Mouse (Mus musculus): Measurements from ENCODE around the gene Ldha.

GRCm38 (mm10) chr7:46796206-46796679 lies 45.0 kb upstream of the Ldha start:
- TF ChIP-seq CTCF (IDR thresholded peaks at IDR 0.05; ENCODE audit: borderline replicate concordance, extremely low read depth, insufficient read depth, insufficient read length), result no peak
- no peak for TF ChIP-seq POLR2A (IDR thresholded peaks at IDR 0.05; ENCODE audit: borderline replicate concordance, extremely low read depth, insufficient read depth, insufficient read length, poor library complexity, severe bottlenecking)
